Mouse (Mus musculus) mesoderm, embryonic 11.5 days (tissue): ENCODE results near the gene Mtus2.

Experiments
- DNase-seq: peaks from one replicate; pipeline ENCODE4 v3.0.0-alpha.2; 2012; ENCODE audit warnings: low read depth, low spot score

Gene Mtus2

GRCm38 (mm10) chr5:148180590-148181307 is 223.6 kb downstream of the Mtus2 start:
- DNase-seq, result peak; percentile 52

- DNase-seq, result peak; percentile 14
Observed at GRCm38 (mm10) chr5:148181308-148181630, 224.1 kb downstream of the Mtus2 start.

DNA sequence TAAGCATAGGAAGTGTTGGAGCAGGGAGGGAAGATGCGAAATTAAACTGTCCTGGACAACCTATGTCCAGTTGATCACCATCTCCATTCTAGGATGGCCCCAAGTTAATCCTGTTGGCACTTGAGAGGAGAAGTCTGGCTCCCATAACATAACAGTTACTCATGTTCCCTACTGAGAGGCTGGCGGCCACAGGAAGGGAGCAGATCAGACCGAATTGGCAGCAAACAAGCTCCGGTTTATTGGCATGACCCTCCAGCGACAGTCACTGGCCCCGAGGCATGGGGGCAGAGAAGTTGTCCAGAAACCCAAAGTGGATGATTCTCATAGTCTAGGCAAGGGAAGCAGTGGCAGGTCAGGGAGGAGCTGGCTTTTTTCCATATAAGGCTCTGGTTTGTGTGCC is 224.8 kb downstream of the Mtus2 start:
- no peak for DNase-seq

DNA sequence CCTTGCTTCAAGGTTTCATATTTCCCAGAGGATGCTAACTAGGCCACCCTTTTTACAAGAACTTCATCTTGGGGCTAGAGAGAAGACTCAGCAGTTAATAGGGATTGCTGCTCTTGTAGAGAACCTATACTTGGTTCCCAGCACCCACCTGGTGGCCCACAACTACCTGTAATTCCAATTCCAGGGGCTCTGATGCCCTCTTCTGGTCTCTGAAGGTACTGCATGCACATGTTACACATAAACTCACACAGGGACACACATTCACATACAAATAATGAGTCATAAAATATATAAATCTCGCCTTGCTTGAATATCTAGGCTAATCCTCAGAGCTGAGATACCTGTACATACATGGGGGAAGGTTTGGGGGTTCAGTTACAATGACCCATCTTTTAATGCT is 228.8 kb downstream of the Mtus2 start:
- DNase-seq, result no peak

- DNase-seq, result no peak
Observed at GRCm38 (mm10) chr5:148191416-148191815, 234.3 kb downstream of the Mtus2 start.

DNA sequence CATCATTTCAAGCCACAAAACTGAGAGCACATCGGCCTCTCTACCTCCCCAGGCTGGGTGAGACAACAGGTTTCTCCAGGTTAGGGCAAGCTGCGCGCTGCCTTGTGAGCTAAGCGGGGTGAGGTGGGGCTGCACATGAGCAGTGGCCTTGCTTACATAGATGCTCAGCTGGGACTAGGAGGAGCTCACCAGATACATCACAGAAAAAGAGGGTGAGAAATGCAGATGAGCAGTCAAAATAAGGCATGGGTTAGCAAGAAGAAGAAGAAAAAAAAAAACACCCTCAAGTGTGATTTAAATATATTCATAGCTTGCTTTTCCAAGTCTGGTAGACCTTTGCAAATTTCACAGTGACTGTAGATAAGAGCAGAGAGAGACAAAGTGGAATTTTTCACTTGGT is 254.7 kb downstream of the Mtus2 start:
- DNase-seq, result no peak

GRCm38 (mm10) chr5:148216786-148217185 is 259.7 kb downstream of the Mtus2 start:
- DNase-seq, result no peak

DNA sequence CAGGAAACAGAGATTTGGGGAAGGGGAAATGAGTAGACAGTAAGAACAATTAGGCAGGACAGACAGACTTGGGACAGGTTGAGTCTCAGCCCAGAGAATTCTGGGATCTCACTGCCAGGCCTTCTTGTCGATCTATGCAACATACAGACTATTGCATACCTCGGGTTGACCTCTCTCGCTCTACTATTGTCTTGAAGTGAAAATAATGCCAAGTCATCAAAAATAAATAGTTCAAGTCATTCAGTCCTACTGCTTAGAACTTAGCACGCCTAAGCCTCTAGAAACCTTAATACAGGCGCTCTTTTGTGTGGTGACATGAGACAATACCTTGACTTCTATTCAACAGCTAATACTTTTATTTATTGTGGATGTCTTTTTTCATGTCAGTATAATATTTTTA is 265.8 kb downstream of the Mtus2 start:
- DNase-seq, result no peak

GRCm38 (mm10) chr5:148224004-148224403 is 266.9 kb downstream of the Mtus2 start:
- DNase-seq, result no peak

GRCm38 (mm10) chr5:148233714-148234113 is 276.6 kb downstream of the Mtus2 start:
- DNase-seq, result no peak

- peak; percentile 23 for DNase-seq
Observed at GRCm38 (mm10) chr5:148236616-148237015, 279.5 kb downstream of the Mtus2 start.

GRCm38 (mm10) chr5:148239067-148239466 is 281.9 kb downstream of the Mtus2 start:
- peak; percentile 71 for DNase-seq

GRCm38 (mm10) chr5:148239757-148240156 is 282.6 kb downstream of the Mtus2 start:
- DNase-seq, result no peak

DNA sequence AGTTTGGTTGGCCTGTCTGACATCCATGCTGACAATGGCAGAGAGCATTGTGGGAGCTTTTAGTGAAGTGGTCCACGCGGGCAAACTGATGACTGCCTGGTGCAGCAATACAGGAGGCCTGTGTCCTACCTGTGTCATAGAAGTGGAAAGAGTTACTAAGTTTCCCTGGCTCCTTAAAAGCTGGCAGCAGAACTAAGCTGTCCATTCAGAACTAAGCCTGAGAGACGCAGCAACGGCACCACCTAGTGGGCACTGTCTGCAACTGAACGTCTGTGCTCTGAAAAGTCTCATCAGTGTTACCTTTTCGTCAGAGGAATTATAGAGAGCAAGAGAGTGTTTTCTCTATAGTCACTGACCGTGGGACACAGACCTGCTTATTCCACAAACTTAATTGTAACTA is 284.8 kb downstream of the Mtus2 start:
- DNase-seq, result peak; percentile 75

DNA sequence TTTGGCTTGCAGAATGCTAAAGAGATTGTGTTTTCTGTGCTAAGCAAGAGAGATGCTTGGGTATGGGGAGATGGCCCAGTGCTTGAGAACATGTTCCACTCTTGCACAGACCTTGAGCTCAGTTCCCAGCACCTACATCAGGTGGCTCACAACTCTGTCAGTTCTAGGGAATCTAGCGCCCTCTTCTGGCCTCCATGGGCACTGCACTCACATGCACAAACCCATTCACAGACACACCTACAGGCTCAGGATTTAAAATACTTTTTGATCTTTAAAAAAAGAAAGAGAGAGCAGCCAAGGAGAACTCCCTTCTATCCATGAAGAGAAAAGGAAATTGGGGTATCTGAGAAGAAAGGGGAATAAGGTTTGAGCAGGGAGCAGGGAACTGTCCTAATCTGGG is 287.4 kb downstream of the Mtus2 start:
- no peak for DNase-seq

GRCm38 (mm10) chr5:148245386-148245785 is 288.3 kb downstream of the Mtus2 start:
- no peak for DNase-seq

GRCm38 (mm10) chr5:148248236-148248635 is 291.1 kb downstream of the Mtus2 start:
- no peak for DNase-seq

DNA sequence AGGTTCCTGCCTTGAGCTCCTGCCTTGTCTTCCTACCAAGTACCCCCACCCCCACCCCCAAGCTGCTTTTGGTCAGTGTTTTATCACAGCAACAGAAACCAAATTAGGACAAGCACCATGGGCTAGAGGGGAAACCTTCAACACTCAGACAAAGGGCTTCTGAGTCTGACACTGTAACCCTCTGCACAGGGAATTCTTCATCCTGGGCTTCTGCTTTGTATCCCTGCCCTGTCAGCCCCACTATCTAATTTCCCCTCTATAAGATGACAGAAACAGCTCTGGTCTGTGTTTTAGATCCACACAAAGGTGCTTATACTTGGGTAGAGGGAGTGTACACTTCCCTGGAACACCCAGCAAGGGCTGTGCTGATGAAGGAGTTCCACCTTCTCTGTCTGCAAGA is 294.7 kb downstream of the Mtus2 start:
- DNase-seq, result no peak

- no peak for DNase-seq
Observed at GRCm38 (mm10) chr5:148262016-148262415, 304.9 kb downstream of the Mtus2 start.

GRCm38 (mm10) chr5:148264819-148265707 is 307.9 kb downstream of the Mtus2 start:
- peak; percentile 34 for DNase-seq

GRCm38 (mm10) chr5:148266841-148267240 is 309.7 kb downstream of the Mtus2 start:
- DNase-seq, result no peak

GRCm38 (mm10) chr5:148267446-148267845 is 310.3 kb downstream of the Mtus2 start:
- no peak for DNase-seq

- no peak for DNase-seq
Observed at GRCm38 (mm10) chr5:148272065-148272464, 314.9 kb downstream of the Mtus2 start.
